Mouse (Mus musculus) limb, embryonic 14.5 days (tissue): ENCODE data around the gene Cirbp. TPM values are rescaled to one million over a fixed set of nuclear protein-coding genes. Genes with fewer than 3 reads are reported as not detected.

Experiments used
- ATAC-seq: fragments of 200-750 bp; cut with Nextera tagmentation; 2 replicates; pipeline ENCODE4 v1.8.0; 2017; ENCODE audit warnings: low read depth, moderate number of reproducible peaks, moderate TSS enrichment; ENCODE audit not compliant: low FRiP score
- DNase-seq: peaks from one replicate; pipeline ENCODE4 v3.0.0-alpha.2; 2015; ENCODE audit warnings: low spot score
- H3K27ac ChIP-seq: fragments of 300-500 bp; sonication (generic); replicated peaks from 2 replicates; pipeline ENCODE4 v1.5.1; 2014; ENCODE audit warnings: low read depth, mild to moderate bottlenecking, low read length, moderate library complexity, mixed read lengths
- H3K27me3 ChIP-seq: fragments of 300-500 bp; sonication (generic); 2 replicates; pipeline ENCODE4 v1.6.1; 2014; ENCODE audit warnings: low read length, mixed read lengths; ENCODE audit not compliant: control insufficient read depth, insufficient read depth
- H3K36me3 ChIP-seq: fragments of 300-500 bp; sonication (generic); 2 replicates; pipeline ENCODE4 v1.6.1; 2014; ENCODE audit warnings: mild to moderate bottlenecking, low read length, moderate library complexity, mixed read lengths; ENCODE audit not compliant: control insufficient read depth, insufficient read depth
- H3K4me1 ChIP-seq: fragments of 300-500 bp; sonication (generic); 2 replicates; pipeline ENCODE4 v1.6.1; 2014; ENCODE audit warnings: antibody characterized with exemption, low read length, mixed read lengths; ENCODE audit not compliant: control insufficient read depth, insufficient read depth
- H3K4me2 ChIP-seq: fragments of 300-500 bp; sonication (generic); replicated peaks from 2 replicates; pipeline ENCODE4 v1.6.1; 2014; ENCODE audit warnings: low read depth, mild to moderate bottlenecking, low read length, moderate library complexity; ENCODE audit not compliant: severe bottlenecking
- H3K4me3 ChIP-seq: fragments of 300-500 bp; sonication (generic); replicated peaks from 2 replicates; pipeline ENCODE4 v1.5.1; 2014; ENCODE audit warnings: low read length
- H3K9ac ChIP-seq: fragments of 300-500 bp; sonication (generic); 2 replicates; pipeline ENCODE4 v1.6.1; 2014; ENCODE audit warnings: mild to moderate bottlenecking, low read depth, low read length, moderate library complexity; ENCODE audit not compliant: severe bottlenecking
- H3K9me3 ChIP-seq: fragments of 300-500 bp; sonication (generic); 2 replicates; pipeline ENCODE4 v1.6.1; 2016; ENCODE audit warnings: low read length; ENCODE audit not compliant: control insufficient read depth
- POLR2A ChIP-seq: fragments of 200-500 bp; IDR thresholded peaks from 2 replicates; pipeline ENCODE4 v1.8.0; 2012; ENCODE audit warnings: inconsistent platforms, mild to moderate bottlenecking, moderate library complexity, borderline replicate concordance; ENCODE audit not compliant: insufficient read depth, insufficient read length; ENCODE audit errors: extremely low read depth
- WGBS: fragments of 180-500 bp; shearing (Covaris S2); extraction: QIAGEN DNeasy Blood & Tissue Kit; methylation state at CpG from one replicate; pipeline ENCODE4 v1.1.7; 2014; 5-methylcytosine and 5-hydroxymethylcytosine counted together
- polyA plus RNA-seq, 2 experiments: library from polyadenylated mRNA; depleted of rRNA in 1 of 2; stranded (reverse) in 1 of 2; unstranded in 1 of 2; fragments of >200 nt; fragmentation: Nextera tagmentation in 1 of 2; extraction: Ambion mirVana in 1 of 2; gene quantifications; 2 replicates each; pipeline versions ENCODE4 v1.2.1 to v1.2.3; 2012 to 2014

Gene Cirbp
- polyA plus RNA-seq, 2 experiments: 101 to 289 TPM

GRCm38 (mm10) chr10:80173955-80174640 lies 8.3 kb downstream of the Cirbp start:
- H3K9ac ChIP-seq: no peak overlapping the region
- peaks cover 28% of the 10 kb centered on the region for H3K36me3 ChIP-seq
- WGBS: 82% methylated on average over 10 of the region's 10 CpGs
- peaks cover 9% of the 10 kb centered on the region; the same call in 1 of the 2 replicates for H3K4me1 ChIP-seq
- no peak for TF ChIP-seq POLR2A
- H3K4me2 ChIP-seq: no peak overlapping the region
- ATAC-seq (no peak), DNase-seq (no peak)
- H3K27me3 ChIP-seq: no peaks in the 10 kb centered on the region
- H3K9me3 ChIP-seq: no peaks in the 10 kb centered on the region
- H3K27ac ChIP-seq: no peak overlapping the region
- H3K4me3 ChIP-seq: no peak overlapping the region

- H3K27ac ChIP-seq: no peak overlapping the region
- H3K27me3 ChIP-seq: no peaks in the 10 kb centered on the region
- no peak overlapping the region for H3K4me2 ChIP-seq
- DNase-seq (no peak), ATAC-seq (no peak)
- no peak overlapping the region for H3K4me3 ChIP-seq
- H3K9ac ChIP-seq: no peak overlapping the region
- H3K9me3 ChIP-seq: no peaks in the 10 kb centered on the region
- H3K36me3 ChIP-seq: peaks cover 25% of the 10 kb centered on the region
- no peak for TF ChIP-seq POLR2A
- WGBS: 50% methylated on average over 2 of the region's 2 CpGs
- peaks cover 6% of the 10 kb centered on the region; the same call in 1 of the 2 replicates for H3K4me1 ChIP-seq
These were observed 8.9 kb downstream of the Cirbp start for GRCm38 (mm10) chr10:80174705-80175104.

GRCm38 (mm10) chr10:80175536-80176269 lies 9.9 kb downstream of the Cirbp start:
- TF ChIP-seq POLR2A: no peak
- Histone ChIP-seq H3K36me3 (peaks cover 15% of the 10 kb centered on the region), H3K27ac (no peak overlapping the region), H3K4me2 (no peak overlapping the region), H3K9ac (no peak overlapping the region), H3K9me3 (no peaks in the 10 kb centered on the region), H3K27me3 (no peaks in the 10 kb centered on the region), H3K4me1 (peaks cover 13% of the 10 kb centered on the region), H3K4me3 (no peak overlapping the region)
- ATAC-seq (0 out of 2 replicates have a peak, but pooled peaks have one; percentile 3), DNase-seq (peak; percentile 63)
- WGBS: 30% methylated on average over 4 of the region's 4 CpGs

GRCm38 (mm10) chr10:80176270-80176834 lies 10.6 kb downstream of the Cirbp start:
- 82% methylated on average over 5 of the region's 5 CpGs for WGBS
- Histone ChIP-seq H3K9ac (no peak overlapping the region), H3K9me3 (no peaks in the 10 kb centered on the region), H3K4me1 (peaks cover 19% of the 10 kb centered on the region), H3K4me2 (no peak overlapping the region), H3K36me3 (peaks cover 9% of the 10 kb centered on the region), H3K4me3 (no peak overlapping the region), H3K27me3 (no peaks in the 10 kb centered on the region), H3K27ac (no peak overlapping the region)
- TF ChIP-seq POLR2A: no peak
- no peak for DNase-seq
- no peak for ATAC-seq

- no peak for ATAC-seq
- no peaks in the 10 kb centered on the region for H3K9me3 ChIP-seq
- WGBS: 76% methylated on average over 7 of the region's 7 CpGs
- no peak for DNase-seq
- H3K4me3 ChIP-seq: no peak overlapping the region
- H3K9ac ChIP-seq: no peak overlapping the region
- no peak overlapping the region for H3K4me2 ChIP-seq
- H3K36me3 ChIP-seq: 0 out of 2 replicates have a peak, but pooled peaks cover 7% of the 10 kb centered on the region
- H3K27me3 ChIP-seq: no peaks in the 10 kb centered on the region
- no peak for TF ChIP-seq POLR2A
- H3K27ac ChIP-seq: no peak overlapping the region
- peaks cover 19% of the 10 kb centered on the region for H3K4me1 ChIP-seq
These were observed 11.9 kb downstream of the Cirbp start for GRCm38 (mm10) chr10:80177441-80178279.
